In the genomic region with DNA sequence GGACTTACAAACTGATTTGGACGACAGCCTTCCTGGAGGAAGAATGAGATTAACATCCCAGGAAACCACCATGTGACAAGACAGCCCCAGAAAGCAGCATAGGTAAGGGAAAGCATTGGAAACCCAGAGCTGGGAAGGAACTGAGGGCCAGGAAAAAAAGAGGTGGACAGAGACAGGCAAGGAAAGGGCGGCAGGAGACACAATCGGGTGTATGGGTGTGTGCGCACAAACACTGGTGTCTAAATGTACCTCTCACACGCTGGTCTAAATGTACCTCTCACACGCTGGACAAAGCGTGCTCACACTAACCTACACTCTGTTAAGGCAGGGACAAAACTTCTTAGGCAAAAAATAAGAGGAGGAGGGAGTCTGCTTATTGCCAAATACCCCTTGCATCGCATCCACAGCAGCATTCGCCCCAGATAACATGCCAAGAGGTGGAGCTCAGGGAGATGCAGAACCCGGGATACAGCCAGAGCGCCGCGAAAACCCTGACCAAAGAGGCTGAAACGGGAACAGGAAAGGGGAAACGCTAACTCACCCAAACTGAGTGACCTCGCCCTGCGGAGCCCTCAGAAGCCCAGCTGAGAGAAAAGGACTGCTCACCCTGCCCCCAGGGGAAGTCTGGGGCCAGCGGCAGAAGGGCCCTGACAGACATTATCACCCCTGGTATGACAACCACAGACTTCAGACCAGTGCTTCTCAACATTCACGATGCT, we compare ENCODE assay signal across 8 mouse cellular contexts. TPM values are rescaled to one million over a fixed set of nuclear protein-coding genes. Genes with fewer than 3 reads are reported as not detected.
DNase-seq lines count a peak whose midpoint lies in the region; ATAC-seq and TF ChIP-seq lines count a peak whose summit lies in the region.

No protein-coding gene starts in this region.

- DNase-seq in layer of hippocampus, adult 11-12 months (ENCODE audit: low spot score) = peak; percentile 39
- no peak for DNase-seq in layer of hippocampus, postnatal 36 days
- DNase-seq in heart, postnatal 0 days (ENCODE audit: low spot score) = no peak
- DNase-seq in left cerebral cortex, adult 11 months (ENCODE audit: low spot score) = no peak
- no peak for DNase-seq in Muller cell, postnatal 12 days (ENCODE audit: inconsistent ontology term)

- no peak overlapping the region for H3K9ac ChIP-seq in heart, postnatal 0 days (replicated peaks; ENCODE audit: low read depth, low read length)
- H3K9ac ChIP-seq in liver, embryonic 16.5 days (ENCODE audit: low read depth, low read length) = peak overlapping the region; percentile 83
- H3K9ac ChIP-seq in stomach, embryonic 15.5 days = no peak overlapping the region

- no peak for TF ChIP-seq CTCF in cortical plate, adult 2 months (IDR thresholded peaks at IDR 0.05; ENCODE audit: extremely low read depth, insufficient read depth, low read length)
- TF ChIP-seq CTCF in heart, postnatal 0 days (IDR thresholded peaks at IDR 0.05; ENCODE audit: low read depth) = no peak

- peak overlapping the region; percentile 76 for H3K4me2 ChIP-seq in heart, postnatal 0 days (ENCODE audit: low read depth, low read length)
- peak overlapping the region; percentile 96 for H3K4me2 ChIP-seq in liver, embryonic 16.5 days (ENCODE audit: low read depth, low read length)
- peak overlapping the region; percentile 76 for H3K4me2 ChIP-seq in stomach, embryonic 15.5 days

- no peak for TF ChIP-seq EP300 in heart, postnatal 0 days (IDR thresholded peaks at IDR 0.05; ENCODE audit: low read depth)

- H3K36me3 ChIP-seq in heart, postnatal 0 days (replicated peaks; ENCODE audit: control insufficient read depth, insufficient read depth, low read length) = peaks cover 44% of the 10 kb centered on the region
- H3K36me3 ChIP-seq in liver, embryonic 16.5 days (ENCODE audit: control insufficient read depth, insufficient read depth) = peaks cover 35% of the 10 kb centered on the region
- peaks cover 33% of the 10 kb centered on the region for H3K36me3 ChIP-seq in stomach, embryonic 15.5 days

- H3K27ac ChIP-seq in cortical plate, adult 2 months (ENCODE audit: insufficient read depth, low read length) = no peak overlapping the region; the same call in 1 of the 2 replicates
- H3K27ac ChIP-seq in heart, postnatal 0 days (ENCODE audit: low read depth) = peak overlapping the region; percentile 64
- H3K27ac ChIP-seq in liver, embryonic 16.5 days (ENCODE audit: low read length) = peak overlapping the region; percentile 72
- H3K27ac ChIP-seq in stomach, embryonic 15.5 days = peak overlapping the region; percentile 94

- peaks cover 5% of the 10 kb centered on the region; the same call in 1 of the 2 replicates for H3K4me1 ChIP-seq in cortical plate, adult 2 months (ENCODE audit: control insufficient read depth, insufficient read depth, low read length)
- peaks cover 35% of the 10 kb centered on the region for H3K4me1 ChIP-seq in heart, postnatal 0 days (ENCODE audit: control insufficient read depth, insufficient read depth)
- peaks cover 60% of the 10 kb centered on the region for H3K4me1 ChIP-seq in liver, embryonic 16.5 days (ENCODE audit: control insufficient read depth, low read depth, low read length)
- peaks cover 58% of the 10 kb centered on the region for H3K4me1 ChIP-seq in stomach, embryonic 15.5 days

- no peak for ATAC-seq in heart, postnatal 0 days (ENCODE audit: insufficient read depth, low read depth)
- no peak for ATAC-seq in liver, embryonic 16.5 days (ENCODE audit: low read depth)
- no peak for ATAC-seq in stomach, embryonic 15.5 days (ENCODE audit: insufficient read depth, low FRiP score, low read depth)

- no peaks in the 10 kb centered on the region for H3K27me3 ChIP-seq in heart, postnatal 0 days (ENCODE audit: control insufficient read depth, insufficient read depth, low read length)
- no peaks in the 10 kb centered on the region for H3K27me3 ChIP-seq in liver, embryonic 16.5 days (ENCODE audit: control insufficient read depth, insufficient read depth, low read depth, low read length)
- no peaks in the 10 kb centered on the region for H3K27me3 ChIP-seq in stomach, embryonic 15.5 days (replicated peaks)

- TF ChIP-seq POLR2A in cortical plate, adult 2 months (IDR thresholded peaks at IDR 0.05; ENCODE audit: extremely low read depth, insufficient read depth, low read length) = no peak

- no peaks in the 10 kb centered on the region for H3K9me3 ChIP-seq in heart, postnatal 0 days (replicated peaks; ENCODE audit: control insufficient read depth, low read length)
- no peaks in the 10 kb centered on the region for H3K9me3 ChIP-seq in liver, embryonic 16.5 days (replicated peaks; ENCODE audit: control insufficient read depth, low read length)
- H3K9me3 ChIP-seq in stomach, embryonic 15.5 days = no peaks in the 10 kb centered on the region

- 77% methylated on average over 19 of the region's 19 CpGs for WGBS in heart, postnatal 0 days
- 45% methylated on average over 19 of the region's 19 CpGs for WGBS in liver, embryonic 16.5 days (ENCODE audit: insufficient replicate concordance)
- 77% methylated on average over 19 of the region's 19 CpGs for WGBS in stomach, embryonic 15.5 days

- H3K4me3 ChIP-seq in cortical plate, adult 2 months (ENCODE audit: insufficient read depth, low read length) = peak overlapping the region; percentile 47; the same call in 1 of the 2 replicates
- peak overlapping the region; percentile 57 for H3K4me3 ChIP-seq in heart, postnatal 0 days (ENCODE audit: low read depth, low read length)
- peak overlapping the region; percentile 87 for H3K4me3 ChIP-seq in liver, embryonic 16.5 days (ENCODE audit: low read depth, low read length)
- H3K4me3 ChIP-seq in stomach, embryonic 15.5 days (replicated peaks) = peak overlapping the region; percentile 92

RNA-seq across cellular contexts. Expression of a gene that starts 0.6 kb away (rescaled TPM):
- 100 to 1,000 TPM; 372 to 375 TPM for total RNA-seq in layer of hippocampus, postnatal 36 days (2021)
- polyA plus RNA-seq in cortical plate, adult 2 months (2012; rRNA removed) = 255 and 261 TPM in 2 replicates
- 1,259 and 1,310 TPM in 2 replicates for total RNA-seq in heart, postnatal 0 days (2014; rRNA removed; ENCODE audit: low replicate concordance)
- polyA plus RNA-seq in heart, postnatal 0 days (2015; fragmentation: Nextera tagmentation; extraction: Ambion mirVana) = 479 and 486 TPM in 2 replicates
- polyA plus RNA-seq in liver, embryonic 16.5 days (2015; fragmentation: Nextera tagmentation; extraction: Ambion mirVana) = 460 and 502 TPM in 2 replicates
- 954 and 1,069 TPM in 2 replicates for polyA plus RNA-seq in stomach, embryonic 15.5 days (2015; fragmentation: Nextera tagmentation; extraction: Ambion mirVana)

RNA-seq across cellular contexts. Expression of a gene that starts 1.9 kb away (rescaled TPM):
- total RNA-seq in layer of hippocampus, postnatal 36 days (2021) = 10 to 100 TPM; 36.6 to 37.2 TPM
- polyA plus RNA-seq in cortical plate, adult 2 months (2012; rRNA removed) = 22.5 and 23.5 TPM in 2 replicates
- total RNA-seq in heart, postnatal 0 days (2014; rRNA removed; ENCODE audit: low replicate concordance) = 19.5 and 23.3 TPM in 2 replicates
- 11.1 and 11.4 TPM in 2 replicates for polyA plus RNA-seq in heart, postnatal 0 days (2015; fragmentation: Nextera tagmentation; extraction: Ambion mirVana)
- polyA plus RNA-seq in liver, embryonic 16.5 days (2015; fragmentation: Nextera tagmentation; extraction: Ambion mirVana) = 11.0 and 13.9 TPM in 2 replicates
- 35.4 and 36.7 TPM in 2 replicates for polyA plus RNA-seq in stomach, embryonic 15.5 days (2015; fragmentation: Nextera tagmentation; extraction: Ambion mirVana)

RNA-seq across cellular contexts. Expression of a gene that starts 5.1 kb away (rescaled TPM):
- total RNA-seq in layer of hippocampus, postnatal 36 days (2021) = under 1 TPM; 0.12 to 0.13 TPM
- 0.19 and 0.21 TPM in 2 replicates for polyA plus RNA-seq in cortical plate, adult 2 months (2012; rRNA removed)
- total RNA-seq in heart, postnatal 0 days (2014; rRNA removed; ENCODE audit: low replicate concordance) = not detected in 2 replicates
- polyA plus RNA-seq in heart, postnatal 0 days (2015; fragmentation: Nextera tagmentation; extraction: Ambion mirVana) = 0.07 and 0.26 TPM in 2 replicates
- 0.16 and 0.30 TPM in 2 replicates for polyA plus RNA-seq in liver, embryonic 16.5 days (2015; fragmentation: Nextera tagmentation; extraction: Ambion mirVana)
- polyA plus RNA-seq in stomach, embryonic 15.5 days (2015; fragmentation: Nextera tagmentation; extraction: Ambion mirVana) = 12.8 and 13.3 TPM in 2 replicates

RNA-seq across cellular contexts. Expression of a gene that starts 9.7 kb away (rescaled TPM):
- total RNA-seq in layer of hippocampus, postnatal 36 days (2021) = not detected
- polyA plus RNA-seq in cortical plate, adult 2 months (2012; rRNA removed) = not detected in 2 replicates
- total RNA-seq in heart, postnatal 0 days (2014; rRNA removed; ENCODE audit: low replicate concordance) = not detected in 2 replicates
- polyA plus RNA-seq in heart, postnatal 0 days (2015; fragmentation: Nextera tagmentation; extraction: Ambion mirVana) = not detected in 2 replicates
- not detected in 2 replicates for polyA plus RNA-seq in liver, embryonic 16.5 days (2015; fragmentation: Nextera tagmentation; extraction: Ambion mirVana)
- 0.45 TPM in 1 of 2 replicates, not detected in the other for polyA plus RNA-seq in stomach, embryonic 15.5 days (2015; fragmentation: Nextera tagmentation; extraction: Ambion mirVana)

RNA-seq across cellular contexts. Expression of a gene that starts 11.0 kb away (rescaled TPM):
- total RNA-seq in layer of hippocampus, postnatal 36 days (2021) = 10 to 100 TPM; 49.8 to 51.5 TPM
- 251 and 257 TPM in 2 replicates for polyA plus RNA-seq in cortical plate, adult 2 months (2012; rRNA removed)
- total RNA-seq in heart, postnatal 0 days (2014; rRNA removed; ENCODE audit: low replicate concordance) = 29.3 and 37.4 TPM in 2 replicates
- 21.9 and 24.9 TPM in 2 replicates for polyA plus RNA-seq in heart, postnatal 0 days (2015; fragmentation: Nextera tagmentation; extraction: Ambion mirVana)
- polyA plus RNA-seq in liver, embryonic 16.5 days (2015; fragmentation: Nextera tagmentation; extraction: Ambion mirVana) = 0.27 and 0.32 TPM in 2 replicates
- 2.8 and 4.4 TPM in 2 replicates for polyA plus RNA-seq in stomach, embryonic 15.5 days (2015; fragmentation: Nextera tagmentation; extraction: Ambion mirVana)

Comparison
In these comparisons a context has a peak if more than half of its experiments do, and no peak if none do; other contexts are left out.
1. RNA of a gene that starts 5.1 kb away (polyA plus RNA-seq): 12.8 to 13.3 TPM in stomach, embryonic 15.5 days; 0.16 to 0.30 TPM in liver, embryonic 16.5 days, 0.19 to 0.21 TPM in cortical plate, adult 2 months and 0.07 to 0.26 TPM in heart, postnatal 0 days; every median in the first group is over 10 times any median in the second.
2. Peak in every context shown above with its lines, with median percentiles within 50 percentile points of each other: H3K4me3 ChIP-seq and H3K4me2 ChIP-seq.